Mouse (Mus musculus) intestine, embryonic 16.5 days (tissue): ENCODE results near the gene Nav2. TPM values are rescaled to one million over a fixed set of nuclear protein-coding genes. Genes with fewer than 3 reads are reported as not detected.

Experiments used
- ATAC-seq: fragments of 200-750 bp; cut with Nextera tagmentation; 2 replicates; pipeline ENCODE4 v1.8.0; 2017; ENCODE audit warnings: moderate TSS enrichment, moderate library complexity
- H3K27ac ChIP-seq: fragments of 300-500 bp; sonication (generic); 2 replicates; pipeline ENCODE4 v1.5.1; 2014; ENCODE audit warnings: mild to moderate bottlenecking, low read length
- H3K27me3 ChIP-seq: fragments of 300-500 bp; sonication (generic); replicated peaks from 2 replicates; pipeline ENCODE4 v1.6.1; 2014; ENCODE audit warnings: low read length, control low read depth, mixed read lengths; ENCODE audit not compliant: control insufficient read depth, insufficient read depth
- H3K36me3 ChIP-seq: fragments of 300-500 bp; sonication (generic); 2 replicates; pipeline ENCODE4 v1.6.1; 2014; ENCODE audit warnings: low read length, control low read depth; ENCODE audit not compliant: control insufficient read depth, insufficient read depth
- H3K4me1 ChIP-seq: fragments of 300-500 bp; sonication (generic); 2 replicates; pipeline ENCODE4 v1.6.1; 2014; ENCODE audit warnings: low read length, control low read depth, mixed read lengths; ENCODE audit not compliant: control insufficient read depth, insufficient read depth
- H3K4me2 ChIP-seq: fragments of 300-500 bp; sonication (generic); 2 replicates; pipeline ENCODE4 v1.6.1; 2014; ENCODE audit warnings: low read depth, low read length, control low read depth
- H3K4me3 ChIP-seq: fragments of 300-500 bp; sonication (generic); 2 replicates; pipeline ENCODE4 v1.5.1; 2014; ENCODE audit warnings: mild to moderate bottlenecking, low read length
- H3K9ac ChIP-seq: fragments of 300-500 bp; sonication (generic); 2 replicates; pipeline ENCODE4 v1.6.1; 2014; ENCODE audit warnings: low read depth, low read length
- H3K9me3 ChIP-seq: fragments of 300-500 bp; sonication (generic); 2 replicates; pipeline ENCODE4 v1.6.1; 2016; ENCODE audit warnings: low read length, control low read depth; ENCODE audit not compliant: control insufficient read depth
- WGBS: fragments of 180-500 bp; shearing (Covaris S2); extraction: QIAGEN DNeasy Blood & Tissue Kit; methylation state at CpG from one replicate; pipeline ENCODE4 v1.1.7; 2014; 5-methylcytosine and 5-hydroxymethylcytosine counted together
- polyA plus RNA-seq: library from polyadenylated mRNA; unstranded; fragments of >200 nt; fragmentation: Nextera tagmentation; extraction: Ambion mirVana; gene quantifications from 2 replicates; pipeline ENCODE4 v1.2.1, GENCODE M21; 2015

The Nav2 gene
- polyA plus RNA-seq, 1 experiment from 2014 or later = 15.3 TPM

DNA sequence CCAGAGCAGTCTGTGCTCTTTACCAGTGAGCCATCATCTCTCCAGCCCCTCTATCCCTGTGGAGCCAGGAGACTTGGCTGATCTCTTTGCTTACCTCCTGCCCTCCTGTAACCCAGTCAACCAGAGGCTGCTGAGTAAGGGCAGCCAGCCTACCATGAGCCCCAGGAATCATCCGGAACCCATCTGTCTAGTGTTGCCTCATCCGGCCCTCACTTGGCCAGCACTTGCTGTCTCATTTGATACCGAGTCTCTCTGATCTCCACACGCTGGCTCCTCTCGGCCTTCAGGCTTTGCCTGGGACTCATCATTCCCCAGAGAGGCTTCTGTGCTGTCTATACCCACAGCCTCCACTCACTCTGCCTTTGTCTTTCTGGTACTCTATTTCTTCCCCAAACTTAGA lies 273.9 kb downstream of the Nav2 start:
- no peak overlapping the region for H3K9ac ChIP-seq
- WGBS = 85% methylated on average over 5 of the region's 5 CpGs
- no peak overlapping the region for H3K4me3 ChIP-seq
- no peaks in the 10 kb centered on the region for H3K4me1 ChIP-seq
- no peaks in the 10 kb centered on the region for H3K36me3 ChIP-seq
- H3K9me3 ChIP-seq = no peaks in the 10 kb centered on the region
- H3K27ac ChIP-seq = no peak overlapping the region
- H3K27me3 ChIP-seq = no peaks in the 10 kb centered on the region
- ATAC-seq = no peak
- no peak overlapping the region for H3K4me2 ChIP-seq

DNA sequence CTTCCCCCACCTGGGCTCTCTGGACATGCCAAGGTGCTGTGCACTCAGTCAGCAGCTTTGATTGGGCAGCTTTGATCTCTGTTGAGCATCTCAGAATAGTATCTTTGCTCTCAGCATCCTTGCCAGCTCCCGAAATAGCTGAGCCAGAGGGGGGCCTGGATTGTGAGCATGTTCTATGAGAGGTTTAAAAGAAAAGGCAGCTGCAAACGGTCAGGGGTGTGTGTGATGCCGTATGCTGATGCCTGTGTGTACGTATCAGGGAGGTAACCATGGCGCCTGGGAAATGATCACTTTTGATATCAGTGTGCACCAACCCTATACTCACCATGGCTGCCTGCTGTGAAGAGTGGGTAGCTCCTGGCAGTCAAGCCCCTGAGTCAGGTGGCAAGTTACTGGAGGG lies 275.2 kb downstream of the Nav2 start:
- no peaks in the 10 kb centered on the region for H3K4me1 ChIP-seq
- 68% methylated on average over 5 of the region's 5 CpGs for WGBS

DNA sequence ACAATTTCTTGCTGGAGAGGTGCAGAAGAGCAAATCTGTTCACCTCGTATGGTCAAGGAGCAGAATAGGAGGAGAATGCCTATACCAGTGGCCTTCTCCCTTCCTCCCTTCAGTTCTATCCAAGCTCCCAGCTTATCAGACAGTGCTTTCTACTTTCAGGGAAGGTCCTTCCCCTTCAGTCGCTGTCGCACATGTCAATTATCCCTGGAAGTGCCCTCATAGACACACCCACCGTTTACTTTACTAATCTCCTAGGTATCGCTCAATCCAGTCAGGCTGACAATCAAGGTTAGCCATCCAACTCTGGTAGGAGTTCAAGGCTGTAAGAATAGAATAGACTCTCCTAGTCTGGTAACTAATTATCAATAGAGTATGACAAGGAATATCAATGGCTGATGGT lies 277.5 kb downstream of the Nav2 start:
- peak; percentile 60 for ATAC-seq
- 56% methylated on average over 5 of the region's 5 CpGs for WGBS
- H3K36me3 ChIP-seq = no peaks in the 10 kb centered on the region
- H3K9ac ChIP-seq = no peak overlapping the region
- H3K27me3 ChIP-seq = no peaks in the 10 kb centered on the region
- no peaks in the 10 kb centered on the region for H3K4me1 ChIP-seq
- H3K9me3 ChIP-seq = no peaks in the 10 kb centered on the region
- no peak overlapping the region for H3K4me3 ChIP-seq
- H3K4me2 ChIP-seq = no peak overlapping the region
- H3K27ac ChIP-seq = no peak overlapping the region

More for the DNA sequence above, 275.2 kb downstream of the Nav2 start:
- ATAC-seq = no peak
- H3K27ac ChIP-seq = no peak overlapping the region
- H3K9me3 ChIP-seq = no peaks in the 10 kb centered on the region
- H3K36me3 ChIP-seq = no peaks in the 10 kb centered on the region
- no peak overlapping the region for H3K4me3 ChIP-seq
- H3K4me2 ChIP-seq = no peak overlapping the region
- no peak overlapping the region for H3K9ac ChIP-seq
- H3K27me3 ChIP-seq = no peaks in the 10 kb centered on the region

- H3K4me3 ChIP-seq = no peak overlapping the region
- H3K27me3 ChIP-seq = no peaks in the 10 kb centered on the region
- ATAC-seq = no peak
- H3K9ac ChIP-seq = no peak overlapping the region
- no peaks in the 10 kb centered on the region for H3K9me3 ChIP-seq
- no peaks in the 10 kb centered on the region for H3K36me3 ChIP-seq
- no peaks in the 10 kb centered on the region for H3K4me1 ChIP-seq
- 89% methylated on average over 5 of the region's 5 CpGs for WGBS
- H3K27ac ChIP-seq = no peak overlapping the region
- H3K4me2 ChIP-seq = no peak overlapping the region
Measured at GRCm38 (mm10) chr7:49189364-49189763, 280.8 kb downstream of the Nav2 start.

- no peak for ATAC-seq
- no peak overlapping the region for H3K9ac ChIP-seq
- H3K4me3 ChIP-seq = no peak overlapping the region
- H3K27me3 ChIP-seq = no peaks in the 10 kb centered on the region
- whole genome bisulfite sequencing = 76% methylated on average over 4 of the region's 4 CpGs
- H3K9me3 ChIP-seq = no peaks in the 10 kb centered on the region
- H3K4me1 ChIP-seq = peaks cover 4% of the 10 kb centered on the region; the same call in 1 of the 2 replicates
- H3K36me3 ChIP-seq = no peaks in the 10 kb centered on the region
- H3K27ac ChIP-seq = no peak overlapping the region
- no peak overlapping the region for H3K4me2 ChIP-seq
Measured at GRCm38 (mm10) chr7:49190231-49190985, 281.9 kb downstream of the Nav2 start.

DNA sequence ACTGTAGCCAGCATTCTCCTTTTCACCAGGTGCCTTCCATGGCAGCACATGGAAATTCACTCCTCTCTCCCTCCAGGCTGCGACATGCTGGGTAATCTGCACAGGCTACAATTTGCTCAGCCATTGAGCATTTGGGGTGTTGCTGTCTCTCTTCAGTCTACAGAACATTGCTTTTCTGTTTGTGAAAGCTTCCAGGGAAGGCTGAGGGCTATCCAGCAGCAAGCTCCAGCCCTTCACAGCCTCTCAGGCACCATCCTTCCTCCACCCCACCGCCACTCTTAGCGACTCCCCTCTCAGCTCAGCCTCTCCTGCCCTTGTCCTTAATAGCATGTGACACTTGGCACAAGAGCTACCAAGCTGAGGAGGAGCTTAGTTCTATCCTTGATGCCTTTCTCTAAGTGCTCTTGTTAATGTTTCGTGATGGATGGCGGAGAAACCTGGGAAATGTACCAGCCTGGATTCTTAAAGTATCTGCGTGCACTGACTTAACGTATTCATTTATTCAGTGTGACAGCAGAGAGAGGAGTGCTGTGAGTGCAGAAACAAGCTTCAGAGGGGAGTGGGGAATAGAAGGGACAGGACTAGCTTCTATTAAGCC lies 282.7 kb downstream of the Nav2 start:
- no peak for ATAC-seq
- no peak overlapping the region for H3K4me2 ChIP-seq
- H3K9me3 ChIP-seq = no peaks in the 10 kb centered on the region
- no peak overlapping the region for H3K9ac ChIP-seq
- no peaks in the 10 kb centered on the region for H3K36me3 ChIP-seq
- H3K27me3 ChIP-seq = no peaks in the 10 kb centered on the region
- peaks cover 10% of the 10 kb centered on the region; the same call in 1 of the 2 replicates for H3K4me1 ChIP-seq
- H3K27ac ChIP-seq = no peak overlapping the region
- 46% methylated on average over 7 of the region's 7 CpGs for WGBS
- no peak overlapping the region for H3K4me3 ChIP-seq

DNA sequence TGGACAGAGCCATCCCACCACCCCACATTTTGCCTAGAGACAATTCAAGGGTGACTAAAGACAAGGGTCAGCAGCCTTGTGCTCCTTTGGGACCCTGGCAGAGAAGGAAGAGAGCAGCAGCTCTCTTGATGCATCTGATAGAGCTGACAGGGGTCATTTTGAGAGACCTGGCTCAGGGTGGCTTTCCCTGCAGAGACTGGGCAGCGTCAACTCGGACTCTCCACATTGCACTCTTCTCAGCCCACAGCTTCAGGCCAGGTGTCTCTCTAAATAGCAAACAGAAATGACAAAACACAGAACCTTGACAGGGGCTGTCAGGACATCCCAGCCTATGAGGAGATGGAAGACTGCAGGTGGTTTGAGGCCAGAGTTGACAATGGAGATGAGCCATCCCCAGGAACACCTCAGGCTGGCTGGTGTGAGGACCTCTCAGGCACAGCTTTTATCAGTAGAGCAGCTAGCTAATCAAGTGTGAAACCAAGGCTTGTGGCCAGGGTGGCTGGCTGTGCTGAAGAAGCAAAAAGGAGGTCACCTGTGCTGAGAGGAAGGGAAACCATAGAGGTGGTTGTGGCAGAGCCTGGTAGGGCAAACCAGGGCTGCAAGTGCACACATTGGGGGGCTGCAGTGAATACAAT lies 283.7 kb downstream of the Nav2 start:
- H3K4me1 ChIP-seq = peaks cover 10% of the 10 kb centered on the region; the same call in 1 of the 2 replicates
- H3K4me2 ChIP-seq = no peak overlapping the region
- no peaks in the 10 kb centered on the region for H3K9me3 ChIP-seq
- H3K9ac ChIP-seq = no peak overlapping the region
- H3K4me3 ChIP-seq = no peak overlapping the region
- no peak overlapping the region for H3K27ac ChIP-seq
- no peaks in the 10 kb centered on the region for H3K27me3 ChIP-seq
- no peak for ATAC-seq
- WGBS = 75% methylated on average over 2 of the region's 2 CpGs
- H3K36me3 ChIP-seq = no peaks in the 10 kb centered on the region

- ATAC-seq = peak; percentile 85
- Histone ChIP-seq H3K27me3 (no peaks in the 10 kb centered on the region), H3K36me3 (no peaks in the 10 kb centered on the region), H3K9me3 (no peaks in the 10 kb centered on the region), H3K4me3 (no peak overlapping the region), H3K9ac (no peak overlapping the region), H3K4me2 (no peak overlapping the region), H3K27ac (peak overlapping the region; percentile 62; the same call in 1 of the 2 replicates), H3K4me1 (peaks cover 10% of the 10 kb centered on the region; the same call in 1 of the 2 replicates)
- 18% methylated on average over 5 of the region's 5 CpGs for WGBS
Measured at GRCm38 (mm10) chr7:49195711-49196147, 287.2 kb downstream of the Nav2 start.

DNA sequence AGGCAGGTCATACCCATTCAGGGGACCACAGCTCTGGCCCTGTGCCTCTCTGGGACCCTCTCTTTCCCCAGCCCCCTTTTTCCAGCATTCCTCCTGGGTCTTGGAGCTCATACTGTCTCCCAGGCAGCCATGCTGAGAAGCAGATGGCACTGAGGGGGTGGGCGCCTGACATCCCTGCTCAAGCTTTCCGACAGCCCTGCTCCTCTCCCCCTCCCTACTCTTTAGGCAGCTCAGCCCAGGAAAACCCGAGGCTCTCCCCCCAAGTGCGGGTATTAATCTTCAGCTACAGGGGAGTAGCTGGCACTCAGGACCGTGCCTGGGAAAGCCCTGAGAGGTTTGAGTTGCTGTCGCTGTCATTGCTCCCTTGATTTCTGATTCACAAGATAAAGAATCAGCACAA lies 290.9 kb downstream of the Nav2 start:
- H3K9ac ChIP-seq = no peak overlapping the region

More for the DNA sequence above, 290.9 kb downstream of the Nav2 start:
- Histone ChIP-seq H3K27me3 (no peaks in the 10 kb centered on the region), H3K4me2 (no peak overlapping the region), H3K27ac (no peak overlapping the region), H3K36me3 (no peaks in the 10 kb centered on the region), H3K9me3 (no peaks in the 10 kb centered on the region), H3K4me3 (no peak overlapping the region), H3K4me1 (peaks cover 16% of the 10 kb centered on the region)
- no peak for ATAC-seq
- whole genome bisulfite sequencing = 42% methylated on average over 6 of the region's 6 CpGs
